Mouse (Mus musculus): ENCODE measurements around the gene Scgb2b7. TPM values are rescaled to one million over a fixed set of nuclear protein-coding genes. Genes with fewer than 3 reads are reported as not detected.
"Not testable (repeated sequence)": the region's sequence is repeated elsewhere in the genome, so short reads cannot be mapped to it uniquely, and the experiment has no call there.

Scgb2b7 gene
- not detected in 2 replicates for polyA plus RNA-seq (2015; fragmentation: Nextera tagmentation; extraction: Ambion mirVana)

DNA sequence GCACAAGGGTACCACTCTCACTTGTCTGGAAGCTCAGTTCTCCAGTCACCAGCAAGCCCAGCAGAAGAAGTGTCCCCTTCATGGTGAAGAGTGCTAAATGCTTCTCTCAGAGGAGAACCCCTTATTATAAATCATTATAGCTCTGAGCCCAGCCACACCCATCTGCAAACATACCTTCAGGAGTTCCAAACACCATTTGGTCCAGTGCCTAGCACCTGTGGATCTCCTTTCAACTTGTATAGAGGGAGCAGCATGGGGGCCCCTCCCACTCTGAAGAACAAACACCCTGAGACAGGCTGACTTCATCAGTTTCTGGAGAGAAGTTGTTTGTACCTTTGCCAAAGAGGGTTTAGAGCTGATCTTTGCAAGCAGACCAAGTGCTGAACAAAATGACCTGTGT lies at the start of gene Scgb2b7:
Gene Scgb2b7, minus strand, starts transcription at position 101 of the 400 bp plus-strand sequence.
- H3K9ac ChIP-seq (ENCODE audit: low read depth, low read length); H3K27me3 ChIP-seq (replicated peaks; ENCODE audit: control insufficient read depth, insufficient read depth, low read length); H3K9me3 ChIP-seq (ENCODE audit: control insufficient read depth, low read length); H3K4me1 ChIP-seq (ENCODE audit: control insufficient read depth, insufficient read depth, low read length); H3K27ac ChIP-seq (ENCODE audit: low read length); H3K36me3 ChIP-seq (ENCODE audit: control insufficient read depth, insufficient read depth, low read length); H3K4me3 ChIP-seq (ENCODE audit: low read length); ATAC-seq; H3K4me2 ChIP-seq (ENCODE audit: low read depth, low read length): not testable (repeated sequence)

DNA sequence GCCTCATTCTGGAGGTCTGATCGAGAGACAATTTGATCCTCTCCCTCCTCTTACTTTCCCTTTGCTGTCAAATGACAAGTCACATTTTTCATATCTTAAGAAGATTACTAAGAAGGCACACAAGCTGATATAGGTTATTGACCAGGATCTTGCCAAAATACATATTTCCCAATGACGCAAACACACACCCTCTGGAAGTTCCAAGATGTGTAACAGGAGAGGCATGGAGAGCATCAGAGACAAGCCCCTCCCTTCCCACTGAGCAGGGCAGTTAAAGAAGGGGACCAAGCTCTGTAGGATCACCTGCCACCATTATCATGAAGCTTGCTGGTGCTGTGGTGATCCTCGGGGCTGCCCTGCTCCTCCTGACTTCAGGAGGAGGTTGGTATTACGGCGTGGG lies 6.8 kb upstream of the Scgb2b7 start, which contains the start of gene Scgb1b7:
Gene Scgb1b7, plus strand, starts transcription at position 301 of the 400 bp plus-strand sequence.
- H3K4me3 ChIP-seq (ENCODE audit: low read length); H3K27me3 ChIP-seq (replicated peaks; ENCODE audit: control insufficient read depth, insufficient read depth, low read length): not testable (repeated sequence)
- WGBS: 89% methylated on average over 3 of the region's 5 CpGs

More for the DNA sequence above, 6.8 kb upstream of the Scgb2b7 start, which contains the start of gene Scgb1b7:
- H3K9ac ChIP-seq (ENCODE audit: low read depth, low read length); H3K27ac ChIP-seq (ENCODE audit: low read length); H3K4me1 ChIP-seq (ENCODE audit: control insufficient read depth, insufficient read depth, low read length); H3K9me3 ChIP-seq (ENCODE audit: control insufficient read depth, low read length); ATAC-seq; H3K4me2 ChIP-seq (ENCODE audit: low read depth, low read length); H3K36me3 ChIP-seq (ENCODE audit: control insufficient read depth, insufficient read depth, low read length): not testable (repeated sequence)

Other genes starting within 250 kb of the Scgb2b7 start
- gene Scgb1b7, start 6.9 kb upstream of the Scgb2b7 start, polyA plus RNA-seq (2015; fragmentation: Nextera tagmentation; extraction: Ambion mirVana): not detected in 2 replicates

All from intestine, embryonic 16.5 days (tissue).